Mouse (Mus musculus) heart, adult 2 months (tissue): ENCODE results near the gene Xrcc5. TPM values are rescaled to one million over a fixed set of nuclear protein-coding genes. Genes with fewer than 3 reads are reported as not detected.

Experiments used
- DNase-seq, 2 experiments: peaks; one replicate each; pipeline ENCODE4 v3.0.0; 2021
- H3K27ac ChIP-seq: fragments of 200-600 bp; 2 replicates; pipeline ENCODE4 v1.8.1; 2022
- H3K27me3 ChIP-seq: fragments of 200-500 bp; 2 replicates; pipeline ENCODE4 v1.6.1; 2012; ENCODE audit warnings: mild to moderate bottlenecking, low read length, inconsistent platforms, mixed read lengths; ENCODE audit not compliant: control insufficient read depth, insufficient read depth
- H3K36me3 ChIP-seq: fragments of 200-500 bp; 2 replicates; pipeline ENCODE4 v1.6.1; 2012; ENCODE audit warnings: low read length, inconsistent platforms; ENCODE audit not compliant: control insufficient read depth, insufficient read depth
- H3K4me1 ChIP-seq: fragments of 200-500 bp; 2 replicates; pipeline ENCODE4 v1.6.1; 2011; ENCODE audit warnings: low read length; ENCODE audit not compliant: control insufficient read depth, insufficient read depth
- H3K4me3 ChIP-seq: fragments of 200-600 bp; 2 replicates; pipeline ENCODE4 v1.8.1; 2022
- H3K79me2 ChIP-seq: fragments of 200-500 bp; replicated peaks from 2 replicates; pipeline ENCODE4 v1.6.1; 2012; ENCODE audit warnings: mild to moderate bottlenecking, inconsistent platforms, low read length, moderate library complexity, mixed read lengths; ENCODE audit not compliant: control insufficient read depth, insufficient read depth
- H3K9ac ChIP-seq: fragments of 200-500 bp; 2 replicates; pipeline ENCODE4 v1.6.1; 2012; ENCODE audit warnings: low read depth, mild to moderate bottlenecking, control low read depth, inconsistent platforms, low read length, mixed read lengths
- CTCF ChIP-seq: fragments of 200-600 bp; IDR thresholded peaks from 2 replicates; pipeline ENCODE4 v1.8.1; 2022; ENCODE audit warnings: antibody characterized with exemption, mild to moderate bottlenecking, moderate library complexity
- EP300 ChIP-seq: fragments of 200-500 bp; IDR thresholded peaks from 2 replicates; pipeline ENCODE4 v1.6.1; 2011; ENCODE audit warnings: low read depth, low read length, control low read depth; ENCODE audit not compliant: insufficient read depth
- POLR2A ChIP-seq: fragments of 200-500 bp; IDR thresholded peaks from 2 replicates; pipeline ENCODE4 v1.6.1; 2011; ENCODE audit warnings: mild to moderate bottlenecking, low read depth, low read length, control low read depth; ENCODE audit not compliant: insufficient read depth
- WGBS: fragments of 180-500 bp; shearing (Covaris S2); methylation state at CpG from one replicate; pipeline ENCODE4 v1.1.7; 2018; 5-methylcytosine and 5-hydroxymethylcytosine counted together
- intact Hi-C: fragments of 180-260 bp; cut with DNase I; formaldehyde crosslinking; loops from one replicate; pipeline ENCODE4 v1.15.1; 2025
- polyA plus RNA-seq: library from polyadenylated mRNA; depleted of rRNA; stranded (reverse); fragments of >200 nt; gene quantifications from 2 replicates; pipeline ENCODE4 v1.2.3, GENCODE M21; 2012
- total RNA-seq, 2 experiments: library from RNA; stranded (reverse); gene quantifications; 2 replicates each; pipeline ENCODE4 v1.2.3; 2021

Xrcc5 gene
- total and polyA plus RNA-seq, 3 experiments: 3.6 to 16.2 (median 14.1) TPM

GRCm38 (mm10) chr1:72293869-72294663, 13.2 kb upstream of the Xrcc5 start:
- WGBS: 58% methylated on average over 4 of the region's 4 CpGs
- no peak for DNase-seq
- intact Hi-C loops: no loop called here
- Histone ChIP-seq H3K36me3 (no peaks in the 10 kb centered on the region), H3K4me1 (no peaks in the 10 kb centered on the region), H3K27me3 (no peaks in the 10 kb centered on the region), H3K9ac (no peak overlapping the region), H3K79me2 (no peaks in the 10 kb centered on the region), H3K27ac (no peak overlapping the region), H3K4me3 (no peak overlapping the region)
- no peak for TF ChIP-seq EP300
- no peak for TF ChIP-seq POLR2A
- TF ChIP-seq CTCF: no peak

- H3K27ac ChIP-seq: no peak overlapping the region
- WGBS: 59% methylated on average over 8 of the region's 8 CpGs
- no peak overlapping the region for H3K9ac ChIP-seq
- DNase-seq: no peak
- no peaks in the 10 kb centered on the region for H3K36me3 ChIP-seq
- H3K4me1 ChIP-seq: no peaks in the 10 kb centered on the region
- no peak for TF ChIP-seq POLR2A
- TF ChIP-seq CTCF: no peak
- no peak for TF ChIP-seq EP300
- no peaks in the 10 kb centered on the region for H3K79me2 ChIP-seq
- no peaks in the 10 kb centered on the region for H3K27me3 ChIP-seq
- no peak overlapping the region for H3K4me3 ChIP-seq
- intact Hi-C loops: no loop called here
These were observed 11.5 kb upstream of the Xrcc5 start for GRCm38 (mm10) chr1:72295746-72296145.

- Histone ChIP-seq H3K79me2 (no peaks in the 10 kb centered on the region), H3K27me3 (no peaks in the 10 kb centered on the region), H3K27ac (no peak overlapping the region), H3K4me1 (no peaks in the 10 kb centered on the region), H3K9ac (no peak overlapping the region), H3K36me3 (no peaks in the 10 kb centered on the region), H3K4me3 (no peak overlapping the region)
- intact Hi-C loops: no loop called here
- no peak for TF ChIP-seq POLR2A
- TF ChIP-seq EP300: no peak
- TF ChIP-seq CTCF: no peak
- 70% methylated on average over 1 of the region's 1 CpGs for WGBS
- DNase-seq: no peak
These were observed 5.4 kb upstream of the Xrcc5 start for GRCm38 (mm10) chr1:72301845-72302244.

GRCm38 (mm10) chr1:72306241-72306640, 980 bp upstream of the Xrcc5 start:
- WGBS: 50% methylated on average over 3 of the region's 3 CpGs
- Histone ChIP-seq H3K79me2 (no peaks in the 10 kb centered on the region), H3K9ac (no peak overlapping the region), H3K27me3 (no peaks in the 10 kb centered on the region), H3K4me1 (peaks cover 1% of the 10 kb centered on the region; the same call in 1 of the 2 replicates), H3K27ac (no peak overlapping the region), H3K4me3 (no peak overlapping the region), H3K36me3 (no peaks in the 10 kb centered on the region)
- intact Hi-C loops: loop anchor here (5.0 kb wide), 2 partner anchors 69 to 411 kb away; no protein-coding TSS in a partner anchor
- TF ChIP-seq CTCF (no peak), POLR2A (no peak), EP300 (no peak)
- DNase-seq: no peak

- H3K4me1 ChIP-seq: peaks cover 1% of the 10 kb centered on the region; the same call in 1 of the 2 replicates
- no peaks in the 10 kb centered on the region for H3K79me2 ChIP-seq
- peak overlapping the region; percentile 70 for H3K27ac ChIP-seq
- no peaks in the 10 kb centered on the region for H3K27me3 ChIP-seq
- peak overlapping the region; percentile 56 for H3K4me3 ChIP-seq
- no peaks in the 10 kb centered on the region for H3K36me3 ChIP-seq
- DNase-seq: peak; percentile 31 to 40
- intact Hi-C loops: loop anchor here (5.0 kb wide), 2 partner anchors 69 to 411 kb away; no protein-coding TSS in a partner anchor
- TF ChIP-seq CTCF (peak; percentile 66), POLR2A (no peak)
- WGBS: under 1% methylated on average over 11 of the region's 11 CpGs
- H3K9ac ChIP-seq: no peak overlapping the region
These were observed 491 bp upstream of the Xrcc5 start for GRCm38 (mm10) chr1:72306679-72307181.

GRCm38 (mm10) chr1:72308919-72309318, 1.7 kb downstream of the Xrcc5 start:
- no peaks in the 10 kb centered on the region for H3K79me2 ChIP-seq
- WGBS: 67% methylated on average over 4 of the region's 4 CpGs
- no peaks in the 10 kb centered on the region for H3K36me3 ChIP-seq
- TF ChIP-seq EP300: no peak
- no peak for TF ChIP-seq POLR2A
- TF ChIP-seq CTCF: no peak
- no peak overlapping the region for H3K4me3 ChIP-seq
- peaks cover 1% of the 10 kb centered on the region; the same call in 1 of the 2 replicates for H3K4me1 ChIP-seq
- no peak overlapping the region for H3K27ac ChIP-seq
- intact Hi-C loops: loop anchor here (5.0 kb wide), 2 partner anchors 72 to 408 kb away; no protein-coding TSS in a partner anchor
- no peak for DNase-seq
- H3K9ac ChIP-seq: no peak overlapping the region
- no peaks in the 10 kb centered on the region for H3K27me3 ChIP-seq
